Mouse (Mus musculus) embryonic facial prominence, embryonic 15.5 days (tissue): ENCODE measurements around the gene Dnajc3. TPM values are rescaled to one million over a fixed set of nuclear protein-coding genes. Genes with fewer than 3 reads are reported as not detected.

Experiments
- ATAC-seq: fragments of 200-750 bp; cut with Nextera tagmentation; 2 replicates; pipeline ENCODE4 v1.8.0; 2017; ENCODE audit warnings: low read depth, moderate TSS enrichment; ENCODE audit not compliant: insufficient number of reproducible peaks, low FRiP score, low TSS enrichment
- H3K27ac ChIP-seq: fragments of 300-500 bp; sonication (generic); replicated peaks from 2 replicates; pipeline ENCODE4 v1.5.1; 2015; ENCODE audit warnings: mild to moderate bottlenecking, inconsistent platforms
- H3K27me3 ChIP-seq: fragments of 300-500 bp; sonication (generic); 2 replicates; pipeline ENCODE4 v1.6.1; 2015; ENCODE audit warnings: inconsistent platforms
- H3K36me3 ChIP-seq: fragments of 300-500 bp; sonication (generic); 2 replicates; pipeline ENCODE4 v1.6.1; 2015; ENCODE audit warnings: mild to moderate bottlenecking, inconsistent platforms
- H3K4me1 ChIP-seq: fragments of 300-500 bp; sonication (generic); 2 replicates; pipeline ENCODE4 v1.6.1; 2015; ENCODE audit warnings: inconsistent platforms
- H3K4me2 ChIP-seq: fragments of 300-500 bp; sonication (generic); replicated peaks from 2 replicates; pipeline ENCODE4 v1.6.1; 2015; ENCODE audit warnings: mild to moderate bottlenecking, inconsistent platforms
- H3K4me3 ChIP-seq: fragments of 300-500 bp; sonication (generic); replicated peaks from 2 replicates; pipeline ENCODE4 v1.5.1; 2015; ENCODE audit warnings: mild to moderate bottlenecking, inconsistent platforms
- H3K9ac ChIP-seq: fragments of 300-500 bp; sonication (generic); 2 replicates; pipeline ENCODE4 v1.6.1; 2015; ENCODE audit warnings: inconsistent platforms
- H3K9me3 ChIP-seq: fragments of 300-500 bp; sonication (generic); replicated peaks from 2 replicates; pipeline ENCODE4 v1.6.1; 2016; ENCODE audit warnings: inconsistent platforms
- WGBS: fragments of 180-500 bp; shearing (Covaris S2); methylation state at CpG from one replicate; pipeline ENCODE4 v1.1.7; 2015; 5-methylcytosine and 5-hydroxymethylcytosine counted together
- polyA plus RNA-seq: library from polyadenylated mRNA; unstranded; fragments of >200 nt; fragmentation: Nextera tagmentation; extraction: Ambion mirVana; gene quantifications from 2 replicates; pipeline ENCODE4 v1.2.1, GENCODE M21; 2015

Dnajc3 gene
- polyA plus RNA-seq, 1 experiment from 2014 or later: 39.8 TPM

GRCm38 (mm10) chr14:118910332-118911222 is 27.2 kb upstream of the Dnajc3 start:
- Histone ChIP-seq H3K27ac (no peak overlapping the region), H3K9ac (no peak overlapping the region), H3K4me1 (0 out of 2 replicates have a peak, but pooled peaks cover 3% of the 10 kb centered on the region), H3K27me3 (no peaks in the 10 kb centered on the region), H3K36me3 (peaks cover 29% of the 10 kb centered on the region), H3K9me3 (no peaks in the 10 kb centered on the region), H3K4me2 (no peak overlapping the region), H3K4me3 (no peak overlapping the region)
- 60% methylated on average over 29 of the region's 29 CpGs for WGBS
- ATAC-seq: 0 out of 2 replicates have a peak, but pooled peaks have one; percentile 45

GRCm38 (mm10) chr14:118911521-118911920 is 26.3 kb upstream of the Dnajc3 start:
- H3K9ac ChIP-seq: no peak overlapping the region
- no peak overlapping the region for H3K4me2 ChIP-seq
- H3K27ac ChIP-seq: no peak overlapping the region
- H3K27me3 ChIP-seq: no peaks in the 10 kb centered on the region
- H3K4me1 ChIP-seq: 0 out of 2 replicates have a peak, but pooled peaks cover 3% of the 10 kb centered on the region
- no peak overlapping the region for H3K4me3 ChIP-seq
- H3K36me3 ChIP-seq: peaks cover 27% of the 10 kb centered on the region
- H3K9me3 ChIP-seq: no peaks in the 10 kb centered on the region
- ATAC-seq: no peak
- 86% methylated on average over 6 of the region's 6 CpGs for WGBS

DNA sequence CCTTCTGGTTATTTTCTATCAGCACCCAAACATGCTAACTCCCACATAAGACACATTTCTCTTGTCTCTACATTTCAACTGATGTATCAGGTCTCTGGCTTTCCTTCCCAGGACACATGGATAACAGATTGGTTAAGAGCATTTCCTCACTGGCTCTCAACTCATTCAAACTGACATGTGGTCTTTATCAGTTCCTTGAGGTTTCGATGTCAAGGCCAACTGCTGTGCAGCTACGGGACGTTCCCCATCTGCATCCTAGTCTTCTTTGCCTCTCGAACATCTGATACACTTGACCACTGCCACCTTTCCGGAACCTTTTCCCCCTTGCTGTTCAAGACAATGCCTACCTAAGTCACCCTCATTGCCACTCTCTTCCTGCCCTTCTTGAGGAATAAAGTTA is 24.1 kb upstream of the Dnajc3 start:
- H3K36me3 ChIP-seq: peaks cover 12% of the 10 kb centered on the region
- H3K4me1 ChIP-seq: 0 out of 2 replicates have a peak, but pooled peaks cover 3% of the 10 kb centered on the region
- H3K27me3 ChIP-seq: no peaks in the 10 kb centered on the region
- no peak overlapping the region for H3K9ac ChIP-seq
- H3K4me3 ChIP-seq: no peak overlapping the region
- no peak overlapping the region for H3K27ac ChIP-seq
- H3K4me2 ChIP-seq: no peak overlapping the region
- H3K9me3 ChIP-seq: no peaks in the 10 kb centered on the region
- 45% methylated on average over 5 of the region's 5 CpGs for WGBS
- ATAC-seq: no peak

DNA sequence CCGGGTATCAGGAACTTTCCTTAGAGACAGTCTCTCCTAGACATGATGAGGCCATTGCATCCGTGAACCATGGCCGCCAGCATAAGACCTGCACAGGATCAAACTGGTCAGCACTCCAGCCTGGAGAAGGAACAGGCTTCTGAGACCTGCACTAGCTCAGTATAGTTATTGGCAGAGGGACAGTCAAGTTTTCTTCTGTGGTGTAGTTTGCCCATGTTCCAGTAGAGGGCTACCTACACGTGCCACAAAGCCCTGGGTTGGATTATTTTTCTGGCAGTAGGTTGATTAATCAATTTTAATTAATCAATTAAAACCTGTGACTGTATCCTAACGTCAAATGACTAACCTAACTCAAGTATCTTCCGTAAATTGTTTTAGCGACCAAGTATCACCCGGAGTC is 18.8 kb upstream of the Dnajc3 start:
- Histone ChIP-seq H3K4me3 (no peak overlapping the region), H3K9me3 (no peaks in the 10 kb centered on the region), H3K27ac (no peak overlapping the region), H3K36me3 (no peaks in the 10 kb centered on the region; the same call in 1 of the 2 replicates), H3K4me2 (no peak overlapping the region), H3K27me3 (no peaks in the 10 kb centered on the region), H3K9ac (no peak overlapping the region), H3K4me1 (peaks cover 21% of the 10 kb centered on the region)
- 69% methylated on average over 8 of the region's 8 CpGs for WGBS
- no peak for ATAC-seq

GRCm38 (mm10) chr14:118920654-118921053 is 17.1 kb upstream of the Dnajc3 start:
- Histone ChIP-seq H3K36me3 (no peaks in the 10 kb centered on the region; the same call in 1 of the 2 replicates), H3K9ac (no peak overlapping the region), H3K27ac (no peak overlapping the region), H3K9me3 (no peaks in the 10 kb centered on the region), H3K27me3 (no peaks in the 10 kb centered on the region), H3K4me2 (no peak overlapping the region), H3K4me1 (peaks cover 31% of the 10 kb centered on the region), H3K4me3 (no peak overlapping the region)
- ATAC-seq: no peak
- WGBS: 60% methylated on average over 7 of the region's 7 CpGs

GRCm38 (mm10) chr14:118922251-118922650 is 15.5 kb upstream of the Dnajc3 start:
- H3K27me3 ChIP-seq: no peaks in the 10 kb centered on the region
- no peaks in the 10 kb centered on the region; the same call in 1 of the 2 replicates for H3K36me3 ChIP-seq
- H3K4me2 ChIP-seq: peak overlapping the region; percentile 88
- peaks cover 36% of the 10 kb centered on the region for H3K4me1 ChIP-seq
- WGBS: 26% methylated on average over 22 of the region's 22 CpGs
- no peak overlapping the region for H3K27ac ChIP-seq
- no peak for ATAC-seq
- H3K9ac ChIP-seq: peak overlapping the region; percentile 9; the same call in 1 of the 2 replicates
- H3K9me3 ChIP-seq: no peaks in the 10 kb centered on the region
- peak overlapping the region; percentile 42 for H3K4me3 ChIP-seq

- H3K36me3 ChIP-seq: no peaks in the 10 kb centered on the region
- peaks cover 36% of the 10 kb centered on the region for H3K4me1 ChIP-seq
- no peak overlapping the region for H3K27ac ChIP-seq
- H3K4me2 ChIP-seq: peak overlapping the region; percentile 88
- 5% methylated on average over 47 of the region's 47 CpGs for WGBS
- peak overlapping the region; percentile 9; the same call in 1 of the 2 replicates for H3K9ac ChIP-seq
- no peaks in the 10 kb centered on the region for H3K27me3 ChIP-seq
- H3K4me3 ChIP-seq: peak overlapping the region; percentile 42
- no peaks in the 10 kb centered on the region for H3K9me3 ChIP-seq
- 0 out of 2 replicates have a peak, but pooled peaks have one; percentile 20 for ATAC-seq
Observed at GRCm38 (mm10) chr14:118922667-118923184, 15.1 kb upstream of the Dnajc3 start.

- Histone ChIP-seq H3K4me3 (peak within 1 kb of the TSS; percentile 62), H3K27me3 (no peaks in the 10 kb centered on the region), H3K4me1 (peaks cover 36% of the 10 kb centered on the region), H3K36me3 (no peaks in the 10 kb centered on the region), H3K9me3 (no peaks in the 10 kb centered on the region), H3K4me2 (peak within 1 kb of the TSS; percentile 88), H3K27ac (peak within 1 kb of the TSS; percentile 90), H3K9ac (peak within 1 kb of the TSS; percentile 61)
- peak; percentile 91 for ATAC-seq
- WGBS: under 1% methylated on average over 55 of the region's 55 CpGs
Observed at GRCm38 (mm10) chr14:118924673-118925615, 12.8 kb upstream of the Dnajc3 start, which contains the start of gene Dzip1. Gene Dzip1 (minus strand): TSS chr14:118925460.

DNA sequence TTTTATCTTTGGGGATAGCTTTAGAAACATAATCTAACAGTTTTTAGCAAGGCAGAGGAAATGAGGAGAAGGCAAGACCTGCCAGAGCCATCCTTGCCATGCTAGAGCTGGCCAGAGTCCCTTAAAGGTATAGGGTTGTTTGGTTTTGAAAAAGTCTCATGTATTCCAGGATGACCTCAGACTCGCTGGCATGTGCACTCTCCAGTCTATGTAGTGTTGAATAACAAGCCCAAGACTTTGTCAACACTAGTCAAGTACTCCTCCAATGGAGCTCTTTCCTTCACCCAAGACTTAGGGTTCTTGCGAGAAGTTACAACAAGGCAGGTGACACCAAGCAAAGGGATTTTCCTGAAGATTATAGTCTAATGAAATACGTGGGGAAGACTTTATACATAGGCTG is 9.2 kb upstream of the Dnajc3 start:
- H3K9ac ChIP-seq: no peak overlapping the region
- H3K4me2 ChIP-seq: no peak overlapping the region
- 82% methylated on average over 3 of the region's 3 CpGs for whole genome bisulfite sequencing
- no peak for ATAC-seq
- H3K36me3 ChIP-seq: no peaks in the 10 kb centered on the region
- no peaks in the 10 kb centered on the region for H3K27me3 ChIP-seq
- H3K9me3 ChIP-seq: no peaks in the 10 kb centered on the region
- H3K4me3 ChIP-seq: no peak overlapping the region
- peaks cover 20% of the 10 kb centered on the region for H3K4me1 ChIP-seq
- no peak overlapping the region for H3K27ac ChIP-seq

DNA sequence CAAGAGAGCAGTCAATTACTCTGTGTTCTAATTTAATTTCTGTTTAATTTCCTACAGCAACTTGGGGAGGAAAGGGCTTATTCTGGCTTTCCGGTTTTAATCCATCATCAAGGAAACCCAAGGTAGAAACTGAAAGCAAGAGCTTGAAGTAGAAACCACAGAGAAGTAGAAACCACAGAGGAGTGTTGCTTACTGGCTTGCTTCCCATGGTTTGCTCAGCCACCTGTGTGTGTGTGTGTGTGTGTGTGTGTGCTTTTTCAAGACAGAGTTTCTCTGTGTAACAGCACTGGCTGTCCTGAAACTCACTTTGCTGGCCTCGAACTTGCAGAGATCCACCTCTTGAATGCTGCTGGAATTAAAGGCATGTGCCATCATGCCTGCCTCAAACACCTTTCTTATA is 8.0 kb upstream of the Dnajc3 start:
- no peak overlapping the region for H3K9ac ChIP-seq
- no peaks in the 10 kb centered on the region for H3K27me3 ChIP-seq
- WGBS: 81% methylated on average over 2 of the region's 2 CpGs
- H3K27ac ChIP-seq: no peak overlapping the region
- H3K4me2 ChIP-seq: no peak overlapping the region
- no peak overlapping the region for H3K4me3 ChIP-seq
- H3K9me3 ChIP-seq: no peaks in the 10 kb centered on the region
- peaks cover 8% of the 10 kb centered on the region for H3K4me1 ChIP-seq
- no peak for ATAC-seq
- H3K36me3 ChIP-seq: no peaks in the 10 kb centered on the region
